Mouse (Mus musculus) intestine, embryonic 16.5 days (tissue): Measurements from ENCODE around the gene Hdgfl2. TPM values are rescaled to one million over a fixed set of nuclear protein-coding genes. Genes with fewer than 3 reads are reported as not detected.

Source experiments
- ATAC-seq: fragments of 200-750 bp; cut with Nextera tagmentation; 2 replicates; pipeline ENCODE4 v1.8.0; 2017; ENCODE audit warnings: moderate TSS enrichment, moderate library complexity
- H3K27ac ChIP-seq: fragments of 300-500 bp; sonication (generic); 2 replicates; pipeline ENCODE4 v1.5.1; 2014; ENCODE audit warnings: mild to moderate bottlenecking, low read length
- H3K27me3 ChIP-seq: fragments of 300-500 bp; sonication (generic); replicated peaks from 2 replicates; pipeline ENCODE4 v1.6.1; 2014; ENCODE audit warnings: low read length, control low read depth, mixed read lengths; ENCODE audit not compliant: control insufficient read depth, insufficient read depth
- H3K36me3 ChIP-seq: fragments of 300-500 bp; sonication (generic); 2 replicates; pipeline ENCODE4 v1.6.1; 2014; ENCODE audit warnings: low read length, control low read depth; ENCODE audit not compliant: control insufficient read depth, insufficient read depth
- H3K4me1 ChIP-seq: fragments of 300-500 bp; sonication (generic); 2 replicates; pipeline ENCODE4 v1.6.1; 2014; ENCODE audit warnings: low read length, control low read depth, mixed read lengths; ENCODE audit not compliant: control insufficient read depth, insufficient read depth
- H3K4me2 ChIP-seq: fragments of 300-500 bp; sonication (generic); 2 replicates; pipeline ENCODE4 v1.6.1; 2014; ENCODE audit warnings: low read depth, low read length, control low read depth
- H3K4me3 ChIP-seq: fragments of 300-500 bp; sonication (generic); 2 replicates; pipeline ENCODE4 v1.5.1; 2014; ENCODE audit warnings: mild to moderate bottlenecking, low read length
- H3K9ac ChIP-seq: fragments of 300-500 bp; sonication (generic); 2 replicates; pipeline ENCODE4 v1.6.1; 2014; ENCODE audit warnings: low read depth, low read length
- H3K9me3 ChIP-seq: fragments of 300-500 bp; sonication (generic); 2 replicates; pipeline ENCODE4 v1.6.1; 2016; ENCODE audit warnings: low read length, control low read depth; ENCODE audit not compliant: control insufficient read depth
- WGBS: fragments of 180-500 bp; shearing (Covaris S2); extraction: QIAGEN DNeasy Blood & Tissue Kit; methylation state at CpG from one replicate; pipeline ENCODE4 v1.1.7; 2014; 5-methylcytosine and 5-hydroxymethylcytosine counted together
- polyA plus RNA-seq: library from polyadenylated mRNA; unstranded; fragments of >200 nt; fragmentation: Nextera tagmentation; extraction: Ambion mirVana; gene quantifications from 2 replicates; pipeline ENCODE4 v1.2.1, GENCODE M21; 2015

Gene Hdgfl2
- polyA plus RNA-seq, 1 experiment from 2014 or later = 75.0 TPM

DNA sequence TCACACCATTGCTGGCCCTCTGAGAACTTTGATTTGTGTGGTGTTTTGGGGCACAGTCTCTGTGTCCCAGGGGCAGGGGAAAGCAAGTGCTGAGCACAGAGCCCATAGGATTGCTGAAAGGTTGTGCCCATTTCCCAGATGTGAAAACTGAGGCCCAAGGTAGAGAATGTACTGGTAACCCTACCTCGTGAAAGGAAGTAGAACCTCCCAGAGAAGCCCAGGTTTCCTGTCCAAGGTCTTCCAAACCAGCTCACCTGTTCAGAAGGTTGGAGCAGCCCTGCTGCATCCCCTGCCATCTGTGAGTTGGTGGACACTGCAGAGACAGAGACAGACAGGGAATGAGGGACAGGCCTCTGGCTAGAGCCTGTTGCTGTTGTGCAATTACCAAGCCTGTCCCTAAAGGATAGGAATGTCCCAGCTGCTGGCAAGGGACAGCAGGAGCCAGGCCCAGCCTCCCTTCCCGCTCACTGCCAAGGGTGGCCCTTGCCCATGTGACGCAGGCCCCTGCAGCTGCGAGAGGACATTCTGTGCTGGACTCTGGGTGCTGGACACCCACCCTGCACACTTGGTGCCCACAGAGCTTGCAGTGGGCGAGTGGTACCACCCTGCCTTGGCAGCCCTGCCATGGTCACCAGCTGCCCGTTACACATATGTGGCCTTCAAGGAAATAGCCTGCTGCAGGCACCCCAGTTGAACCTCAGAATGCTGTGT lies 29.1 kb downstream of the Hdgfl2 start:
- 70% methylated on average over 6 of the region's 6 CpGs for WGBS
- H3K4me3 ChIP-seq = no peak overlapping the region
- H3K4me2 ChIP-seq = no peak overlapping the region
- H3K36me3 ChIP-seq = no peaks in the 10 kb centered on the region
- H3K9me3 ChIP-seq = no peaks in the 10 kb centered on the region
- ATAC-seq = peak; percentile 21; the same call in 1 of the 2 replicates
- H3K9ac ChIP-seq = no peak overlapping the region
- no peak overlapping the region for H3K27ac ChIP-seq
- peaks cover 8% of the 10 kb centered on the region; the same call in 1 of the 2 replicates for H3K4me1 ChIP-seq
- H3K27me3 ChIP-seq = no peaks in the 10 kb centered on the region

DNA sequence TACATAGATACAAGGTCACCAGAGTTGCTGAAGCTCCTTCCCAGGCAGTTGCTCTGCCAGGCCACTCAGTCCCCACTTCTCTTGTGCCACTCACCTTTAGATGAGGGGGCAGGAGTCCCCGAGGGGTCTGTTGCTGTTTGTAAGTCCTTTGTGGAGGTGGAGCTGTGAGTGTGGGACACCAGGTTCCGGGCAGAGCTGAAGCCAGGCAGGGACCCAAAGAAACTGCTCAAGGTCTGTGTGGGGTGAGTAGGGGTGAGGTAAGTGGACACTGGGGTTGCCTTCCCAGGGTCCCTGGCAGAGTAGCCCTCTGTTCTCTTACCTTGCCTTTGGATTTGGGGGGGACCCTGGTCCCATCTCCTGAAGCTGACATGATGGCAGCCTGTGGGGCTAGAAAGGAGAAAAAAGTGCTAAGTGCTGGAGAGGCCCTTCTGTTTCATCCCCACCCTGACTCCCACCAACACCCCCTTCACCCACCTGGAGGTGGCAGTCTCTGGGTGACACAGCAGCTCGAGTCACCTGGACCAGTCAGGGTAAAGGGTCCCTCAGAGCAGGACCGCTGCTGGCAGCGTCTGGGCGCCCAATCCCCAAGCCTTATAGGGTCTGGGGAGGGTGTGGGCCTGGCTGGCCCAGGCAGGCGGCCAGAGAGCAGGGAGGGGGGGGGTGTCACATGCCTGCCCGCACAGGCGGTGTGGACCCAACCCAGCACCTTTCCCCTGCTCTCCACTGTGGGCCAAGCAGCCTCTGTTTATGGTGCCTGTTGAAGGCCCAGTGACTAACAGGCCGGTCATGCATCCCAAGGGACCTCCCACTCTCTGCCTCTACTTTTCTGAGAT lies 30.0 kb downstream of the Hdgfl2 start, which contains the start of gene Plin4:
Gene Plin4 (minus strand): TSS at position 585 of the 833 bp plus-strand sequence.
- 61% methylated on average over 10 of the region's 10 CpGs for WGBS
- Histone ChIP-seq H3K27ac (no peak within 1 kb of the TSS), H3K36me3 (no peaks in the 10 kb centered on the region), H3K4me2 (no peak within 1 kb of the TSS), H3K27me3 (no peaks in the 10 kb centered on the region), H3K4me1 (peaks cover 8% of the 10 kb centered on the region), H3K9me3 (no peaks in the 10 kb centered on the region), H3K4me3 (no peak within 1 kb of the TSS), H3K9ac (peak within 1 kb of the TSS; percentile 33; the same call in 1 of the 2 replicates)
- ATAC-seq = peak; percentile 37

DNA sequence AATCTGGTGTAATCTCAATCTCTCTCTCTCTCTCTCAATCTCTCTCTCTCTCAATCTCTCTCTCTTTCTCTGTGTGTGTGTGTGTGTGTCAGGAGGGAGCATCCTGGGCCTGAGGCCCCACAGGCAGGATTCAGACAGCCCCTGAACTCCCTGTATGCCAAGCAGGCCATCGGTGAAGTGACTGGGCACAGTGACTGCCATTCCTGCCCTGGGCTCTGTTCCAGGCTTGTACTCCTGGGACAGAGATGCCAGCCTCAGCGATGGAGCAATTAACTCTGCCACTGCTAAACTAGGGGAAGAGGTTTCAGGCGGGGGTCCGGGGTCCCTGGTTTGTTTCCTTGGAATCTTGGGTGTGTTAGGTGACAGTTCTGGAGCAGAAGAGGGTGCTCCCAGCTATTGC lies 31.1 kb downstream of the Hdgfl2 start:
- no peak for ATAC-seq
- H3K4me3 ChIP-seq = no peak overlapping the region
- H3K36me3 ChIP-seq = no peaks in the 10 kb centered on the region
- no peak overlapping the region for H3K4me2 ChIP-seq
- H3K9me3 ChIP-seq = no peaks in the 10 kb centered on the region
- no peak overlapping the region for H3K9ac ChIP-seq
- H3K27me3 ChIP-seq = no peaks in the 10 kb centered on the region
- peaks cover 8% of the 10 kb centered on the region for H3K4me1 ChIP-seq
- no peak overlapping the region for H3K27ac ChIP-seq
- WGBS = 74% methylated on average over 4 of the region's 4 CpGs

GRCm38 (mm10) chr17:56111021-56111420 lies 31.6 kb downstream of the Hdgfl2 start:
- H3K36me3 ChIP-seq = no peaks in the 10 kb centered on the region
- H3K9me3 ChIP-seq = no peaks in the 10 kb centered on the region
- H3K4me1 ChIP-seq = peaks cover 8% of the 10 kb centered on the region
- H3K27me3 ChIP-seq = no peaks in the 10 kb centered on the region
- no peak overlapping the region for H3K4me2 ChIP-seq
- no peak overlapping the region for H3K27ac ChIP-seq
- no peak overlapping the region for H3K4me3 ChIP-seq
- no peak for ATAC-seq
- H3K9ac ChIP-seq = no peak overlapping the region
- WGBS = 67% methylated on average over 1 of the region's 1 CpGs

GRCm38 (mm10) chr17:56111864-56112263 lies 32.4 kb downstream of the Hdgfl2 start:
- WGBS = 46% methylated on average over 5 of the region's 5 CpGs
- no peaks in the 10 kb centered on the region for H3K36me3 ChIP-seq
- H3K9ac ChIP-seq = no peak overlapping the region
- ATAC-seq = peak; percentile 31
- H3K4me2 ChIP-seq = no peak overlapping the region
- H3K9me3 ChIP-seq = no peaks in the 10 kb centered on the region
- H3K4me1 ChIP-seq = peaks cover 8% of the 10 kb centered on the region
- H3K27me3 ChIP-seq = 0 out of 2 replicates have a peak, but pooled peaks cover 2% of the 10 kb centered on the region
- H3K27ac ChIP-seq = no peak overlapping the region
- no peak overlapping the region for H3K4me3 ChIP-seq

DNA sequence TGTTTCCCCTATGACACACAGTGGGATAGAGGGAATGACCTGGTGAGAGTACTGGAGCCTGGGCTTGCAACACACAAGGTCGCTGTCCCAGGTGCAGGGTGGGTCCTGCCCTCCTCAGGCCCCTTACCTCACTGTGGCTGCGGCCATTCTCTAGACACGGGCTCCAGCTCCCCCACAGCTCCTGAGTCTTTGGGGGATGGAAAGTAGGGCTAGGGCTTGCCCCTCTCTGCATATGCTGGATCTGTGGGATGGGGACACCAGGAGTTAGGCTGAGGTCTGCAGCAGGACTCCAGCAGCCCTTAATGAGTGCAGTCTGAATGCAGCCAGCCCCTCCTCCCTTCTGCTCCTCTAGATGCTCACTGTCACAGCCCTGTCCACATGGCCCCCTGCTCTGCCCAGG lies 33.3 kb downstream of the Hdgfl2 start:
- 69% methylated on average over 3 of the region's 3 CpGs for WGBS
- no peaks in the 10 kb centered on the region for H3K36me3 ChIP-seq
- ATAC-seq = no peak

DNA sequence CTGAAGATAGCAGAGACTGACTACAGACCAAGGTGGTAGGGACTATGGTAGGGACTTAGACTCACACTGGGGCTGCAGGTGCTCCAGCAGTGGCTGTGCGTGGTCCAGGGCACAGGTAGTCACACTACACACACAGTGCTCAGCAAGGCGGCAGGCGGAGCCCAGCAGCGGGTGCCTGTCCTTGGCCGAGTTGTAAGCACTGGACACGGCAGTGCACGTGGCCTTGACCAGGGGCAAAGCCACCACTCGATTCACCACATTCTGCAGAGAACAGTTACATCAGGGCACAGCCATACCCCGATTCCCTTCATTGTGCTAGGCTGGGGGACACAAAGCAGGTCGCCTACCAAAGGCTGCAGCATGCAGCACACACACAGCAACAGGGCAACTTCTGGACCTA lies 36.8 kb downstream of the Hdgfl2 start:
- 70% methylated on average over 10 of the region's 10 CpGs for WGBS
- Histone ChIP-seq H3K27ac (no peak overlapping the region), H3K4me2 (no peak overlapping the region), H3K9me3 (no peaks in the 10 kb centered on the region), H3K4me1 (peaks cover 17% of the 10 kb centered on the region), H3K36me3 (no peaks in the 10 kb centered on the region), H3K4me3 (no peak overlapping the region), H3K9ac (no peak overlapping the region), H3K27me3 (peaks cover 28% of the 10 kb centered on the region)
- ATAC-seq = no peak

More for the DNA sequence above, 33.3 kb downstream of the Hdgfl2 start:
- Histone ChIP-seq H3K4me2 (no peak overlapping the region), H3K27me3 (0 out of 2 replicates have a peak, but pooled peaks cover 2% of the 10 kb centered on the region), H3K27ac (no peak overlapping the region), H3K9me3 (no peaks in the 10 kb centered on the region), H3K4me3 (no peak overlapping the region), H3K4me1 (peaks cover 14% of the 10 kb centered on the region), H3K9ac (no peak overlapping the region)

DNA sequence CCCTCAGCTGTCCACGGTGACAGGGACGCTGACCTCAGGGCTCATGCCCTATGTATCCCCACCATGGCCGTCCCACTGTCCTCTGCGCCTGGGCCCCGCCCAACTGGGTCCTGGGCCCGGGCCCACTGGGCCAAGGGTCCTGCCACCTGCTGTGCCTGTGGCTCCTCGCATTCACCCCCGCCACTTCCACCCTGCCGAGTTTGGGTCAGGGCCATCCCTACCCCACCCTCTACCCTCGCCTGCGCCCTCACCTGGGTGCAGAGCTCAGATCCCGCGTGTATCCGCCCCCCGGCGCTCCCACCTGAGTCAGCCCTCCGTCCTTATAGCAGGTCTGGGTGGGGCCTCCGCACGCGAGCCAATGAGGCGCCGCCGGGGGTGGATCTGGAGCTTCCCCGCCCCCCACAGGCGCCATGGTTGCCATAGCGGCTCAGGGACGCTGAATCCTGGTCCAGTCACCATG lies 37.8 kb downstream of the Hdgfl2 start, which contains the start of gene Plin5:
Gene Plin5 (minus strand): TSS at position 346 of the 460 bp plus-strand sequence.
- WGBS = 2% methylated on average over 27 of the region's 27 CpGs
- Histone ChIP-seq H3K4me2 (peak within 1 kb of the TSS; percentile 82), H3K4me3 (peak within 1 kb of the TSS; percentile 43), H3K9me3 (peaks cover 2% of the 10 kb centered on the region), H3K27me3 (peaks cover 38% of the 10 kb centered on the region), H3K27ac (no peak within 1 kb of the TSS), H3K4me1 (peaks cover 17% of the 10 kb centered on the region), H3K9ac (peak within 1 kb of the TSS; percentile 59; the same call in 1 of the 2 replicates), H3K36me3 (no peaks in the 10 kb centered on the region)
- ATAC-seq = peak; percentile 72

GRCm38 (mm10) chr17:56119431-56119830 lies 40.0 kb downstream of the Hdgfl2 start:
- Histone ChIP-seq H3K4me2 (peak overlapping the region; percentile 41; the same call in 1 of the 2 replicates), H3K36me3 (no peaks in the 10 kb centered on the region; the same call in 1 of the 2 replicates), H3K9ac (no peak overlapping the region), H3K9me3 (peaks cover 12% of the 10 kb centered on the region), H3K27me3 (peaks cover 54% of the 10 kb centered on the region), H3K27ac (no peak overlapping the region), H3K4me3 (no peak overlapping the region), H3K4me1 (peaks cover 23% of the 10 kb centered on the region)
- no peak for ATAC-seq
- 39% methylated on average over 12 of the region's 12 CpGs for WGBS
